Mouse (Mus musculus) skeletal muscle tissue, adult 2 months (tissue): ENCODE results near the gene Skap1.
A peak's percentile ranks its signal among the peaks of the same experiment; 100 is the strongest.

Experiments used
- DNase-seq: peaks from one replicate; pipeline ENCODE4 v3.0.0-alpha.2; 2012; ENCODE audit warnings: low read depth, low spot score

Skap1 gene

DNA sequence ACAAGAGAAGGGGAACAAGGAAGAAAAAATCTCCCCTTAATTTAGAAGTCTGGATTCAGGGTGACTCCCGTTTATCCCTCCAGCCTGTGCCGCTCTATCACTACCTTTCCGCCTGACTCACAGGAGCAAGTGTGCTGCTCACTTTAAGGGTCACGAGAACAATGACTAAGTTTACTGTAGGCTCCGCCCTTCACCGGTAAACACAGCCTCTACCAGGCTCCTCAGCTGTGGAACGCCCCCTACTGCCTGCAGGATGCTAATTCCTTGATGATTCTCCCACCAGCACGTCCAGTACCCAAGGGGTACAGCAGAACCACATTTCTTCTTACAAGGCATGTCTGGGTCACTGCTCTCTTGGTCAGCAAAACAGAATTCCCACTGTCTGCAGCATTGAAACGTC is 158.4 kb downstream of the Skap1 start:
- DNase-seq = no peak

DNA sequence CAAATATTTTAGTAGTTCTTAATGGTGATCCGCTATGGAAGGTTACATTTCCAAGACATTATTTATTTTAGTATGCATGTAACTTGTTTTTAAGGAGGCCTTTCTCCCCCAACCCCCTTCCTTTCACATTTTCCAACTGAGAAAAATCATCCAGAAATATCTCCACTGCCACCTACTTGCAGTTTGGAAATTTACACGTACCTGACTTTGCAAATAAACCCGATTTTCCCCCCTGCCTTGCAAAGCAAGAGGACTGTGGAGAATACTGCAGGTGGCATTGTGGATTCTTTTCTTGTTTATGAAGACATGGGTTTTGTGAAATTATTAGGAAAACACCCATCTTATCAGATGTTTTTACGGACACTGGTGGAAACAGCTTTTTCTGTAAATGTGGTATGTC is 160.0 kb downstream of the Skap1 start:
- no peak for DNase-seq

DNA sequence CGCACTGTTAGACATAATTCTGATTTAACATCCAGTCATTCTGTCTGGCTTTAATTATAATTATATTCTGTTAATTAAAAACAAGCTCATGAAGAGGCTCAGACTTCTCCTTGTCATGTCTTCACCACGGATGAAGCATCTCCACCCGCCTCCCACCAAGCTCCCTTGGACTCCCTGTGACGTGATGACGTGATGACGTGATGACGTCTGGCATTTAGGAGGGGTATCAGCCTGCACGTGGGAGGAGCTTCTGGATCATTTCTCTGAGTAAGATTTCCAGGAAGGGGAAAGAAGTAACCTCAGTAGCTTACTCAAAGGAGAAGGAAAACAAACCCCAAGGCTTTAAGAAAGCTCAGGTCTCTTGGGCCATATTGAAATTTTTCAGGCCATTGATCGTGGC is 165.4 kb downstream of the Skap1 start:
- DNase-seq = no peak

DNA sequence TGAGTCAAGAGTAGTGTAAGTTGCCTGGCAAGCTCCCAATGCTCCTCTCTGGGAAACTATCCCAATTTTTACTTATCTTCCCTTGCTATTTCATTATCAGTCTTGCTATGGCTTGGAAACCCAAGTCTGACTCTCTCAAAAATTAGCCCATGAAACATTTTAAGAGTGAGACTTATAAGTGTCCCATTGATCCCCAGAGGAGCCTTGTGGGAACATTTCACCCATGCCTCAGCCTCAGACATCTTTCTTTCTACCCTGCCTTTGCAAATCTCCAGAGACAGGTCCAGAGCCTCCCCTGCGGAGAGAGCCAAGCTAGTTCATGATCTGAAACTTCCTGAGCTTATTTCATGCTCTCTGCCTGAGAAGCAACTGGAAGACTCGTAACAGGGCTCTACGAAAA is 167.1 kb downstream of the Skap1 start:
- DNase-seq = no peak

DNA sequence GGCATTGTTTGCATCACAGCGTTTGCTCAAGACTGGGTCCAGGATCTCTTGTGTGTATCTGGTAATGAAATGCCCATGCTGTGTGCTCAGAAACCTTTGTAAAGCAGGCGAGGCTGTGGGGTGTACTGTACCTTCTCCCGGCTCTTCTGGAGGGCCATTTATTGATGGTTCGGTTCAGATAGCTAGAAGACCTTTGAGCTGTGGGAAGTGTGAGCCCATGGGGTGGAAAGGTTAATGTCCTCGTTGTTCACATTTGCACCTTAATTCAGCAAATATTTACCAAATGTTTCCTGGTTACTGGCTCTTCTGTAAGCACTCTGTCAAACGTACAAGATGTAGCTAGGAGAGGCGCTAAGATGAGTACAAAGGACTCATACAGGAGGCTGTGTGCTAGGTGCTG is 173.5 kb downstream of the Skap1 start:
- DNase-seq = no peak

DNA sequence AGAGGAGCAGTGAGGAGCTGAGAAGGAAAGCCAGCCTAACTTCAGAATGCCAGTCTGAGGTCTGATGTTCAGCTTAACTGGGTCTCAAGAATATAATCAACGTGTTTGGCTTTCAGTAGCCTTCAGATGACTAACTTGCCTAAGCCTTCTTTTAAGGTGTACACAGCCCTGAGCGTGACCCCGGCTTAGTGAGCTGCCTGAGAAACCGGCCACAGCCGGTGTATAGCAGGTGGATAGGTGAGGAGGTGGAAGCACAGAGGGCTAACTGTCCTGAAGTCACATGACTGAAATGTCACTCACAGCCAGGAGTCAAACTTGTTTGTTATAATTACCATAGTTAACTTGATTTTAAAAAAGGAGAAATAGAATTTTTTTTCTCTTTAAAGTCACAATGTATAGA is 175.4 kb downstream of the Skap1 start:
- DNase-seq = no peak

DNA sequence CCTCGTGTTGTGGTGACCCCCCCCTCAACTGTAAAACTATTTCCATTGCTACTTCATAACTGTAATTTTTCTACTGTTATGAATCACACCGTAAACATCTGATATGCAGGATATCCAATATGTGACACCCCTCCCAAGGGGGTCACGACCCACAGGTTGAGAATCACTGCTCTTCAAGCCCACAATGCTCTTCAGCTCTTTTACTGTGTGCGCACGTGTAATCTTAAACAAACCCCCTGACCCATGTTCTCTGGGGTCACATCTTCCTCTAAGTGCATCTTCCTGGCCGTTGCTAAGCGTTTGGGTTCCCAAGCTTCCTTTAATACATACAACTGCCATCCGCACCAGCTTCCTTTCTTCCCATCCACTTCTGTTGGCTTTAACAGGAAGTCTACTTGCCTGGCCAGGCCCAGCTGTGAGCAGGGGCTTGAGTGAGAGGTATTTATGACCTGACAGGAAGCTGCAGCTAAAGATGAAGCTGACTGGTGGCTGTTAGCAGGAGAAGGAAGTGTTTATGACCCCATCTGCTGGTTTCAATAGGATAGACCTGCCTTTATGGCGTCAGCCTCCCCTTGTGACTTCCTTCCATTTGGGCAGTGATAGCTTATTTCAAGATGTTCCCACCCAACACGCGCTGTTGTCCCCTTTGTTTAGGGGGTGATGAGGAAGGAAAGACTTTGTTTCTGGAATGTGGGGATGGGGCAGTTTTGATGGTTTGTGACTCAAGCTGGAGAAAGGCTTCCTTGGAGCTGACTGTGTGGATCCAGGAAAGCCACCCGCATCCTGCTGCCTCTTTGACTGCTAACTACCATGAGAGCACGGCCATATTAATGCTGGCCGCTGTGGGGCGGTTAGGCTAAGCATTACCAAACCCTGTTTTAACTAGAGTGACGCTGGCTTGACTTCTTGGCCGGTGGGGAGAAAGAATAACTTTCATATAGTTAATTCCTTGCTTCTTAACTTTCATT is 178.1 kb downstream of the Skap1 start:
- no peak for DNase-seq

DNA sequence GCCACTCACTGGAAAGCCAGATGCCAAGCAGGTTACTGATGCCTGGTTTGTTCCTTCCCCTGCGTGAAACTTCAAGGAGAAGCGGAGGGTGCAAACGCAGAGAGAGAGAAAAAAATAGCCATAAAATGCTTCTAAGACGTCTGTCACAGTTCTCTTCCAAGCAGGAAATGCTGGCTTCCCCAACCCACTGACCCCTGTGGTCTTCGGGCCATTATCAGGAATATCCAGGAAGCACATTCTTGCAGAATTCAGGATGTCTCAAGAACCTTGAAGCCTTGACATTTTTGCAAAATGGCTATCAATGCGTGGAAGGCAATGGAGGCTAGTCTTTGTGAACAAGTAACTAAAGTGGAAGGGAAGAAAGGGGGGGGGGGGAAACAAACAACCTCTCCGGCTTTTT is 180.6 kb downstream of the Skap1 start:
- no peak for DNase-seq

DNA sequence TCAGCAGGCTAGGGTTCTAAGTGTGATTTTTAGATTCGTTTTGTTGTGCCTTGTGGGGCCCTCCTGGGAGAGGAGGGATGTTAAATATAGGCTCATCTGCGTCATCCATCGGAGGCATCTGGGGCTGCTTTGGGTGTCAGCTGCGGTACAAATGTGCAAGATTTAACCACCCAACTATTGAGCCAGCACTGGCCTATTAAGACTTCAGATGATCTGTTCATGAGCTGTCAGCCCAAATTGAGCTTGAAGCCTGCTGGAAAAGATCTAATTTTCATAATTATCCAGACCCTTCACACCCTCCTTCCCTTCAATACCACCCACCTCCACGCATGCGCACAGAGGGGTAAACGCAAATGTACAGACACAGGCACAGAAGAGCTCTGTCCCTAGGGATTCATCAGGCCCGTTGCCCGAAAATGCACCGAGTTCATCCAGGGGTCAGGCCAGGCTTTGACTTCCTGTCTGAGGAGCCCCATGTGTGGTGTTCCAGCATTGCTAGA is 181.2 kb downstream of the Skap1 start:
- DNase-seq = peak; percentile 18

DNA sequence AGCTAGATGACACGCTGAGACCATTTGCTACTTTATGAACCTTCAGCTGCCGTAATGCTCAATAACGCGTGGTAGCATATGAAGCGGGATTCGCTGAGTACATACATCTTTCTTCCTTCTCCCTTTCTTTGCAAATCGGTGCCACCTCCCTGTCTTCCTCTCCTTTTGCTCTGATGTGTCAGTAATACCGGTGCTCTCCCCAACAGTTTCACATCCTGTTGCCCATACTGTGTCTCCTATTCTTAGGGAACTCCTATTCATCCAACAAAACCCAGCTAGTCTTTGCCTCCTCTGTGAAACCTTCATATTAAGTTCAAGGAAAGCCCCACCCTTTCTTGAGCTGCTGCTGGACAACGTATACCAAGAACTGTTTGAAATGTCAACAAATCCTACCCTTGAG is 187.5 kb downstream of the Skap1 start:
- DNase-seq = no peak

DNA sequence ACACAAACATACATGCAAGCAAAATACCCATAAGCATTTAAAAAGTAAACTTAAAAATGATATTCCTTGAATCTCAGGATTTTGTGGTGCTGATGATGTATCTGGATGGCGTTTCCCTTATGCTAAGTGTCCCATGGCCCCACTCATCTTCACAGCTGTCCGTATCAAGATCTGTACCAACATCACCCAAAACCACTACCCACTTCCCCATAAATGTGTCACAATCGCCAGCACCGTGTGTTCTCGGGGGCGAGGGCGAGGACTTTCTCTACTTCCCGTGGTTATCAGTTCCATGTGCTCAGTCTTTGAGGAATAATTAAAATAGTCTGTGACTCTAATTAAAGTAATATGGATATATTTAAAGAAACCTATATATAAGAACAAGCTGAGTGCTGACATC is 189.5 kb downstream of the Skap1 start:
- DNase-seq = no peak

DNA sequence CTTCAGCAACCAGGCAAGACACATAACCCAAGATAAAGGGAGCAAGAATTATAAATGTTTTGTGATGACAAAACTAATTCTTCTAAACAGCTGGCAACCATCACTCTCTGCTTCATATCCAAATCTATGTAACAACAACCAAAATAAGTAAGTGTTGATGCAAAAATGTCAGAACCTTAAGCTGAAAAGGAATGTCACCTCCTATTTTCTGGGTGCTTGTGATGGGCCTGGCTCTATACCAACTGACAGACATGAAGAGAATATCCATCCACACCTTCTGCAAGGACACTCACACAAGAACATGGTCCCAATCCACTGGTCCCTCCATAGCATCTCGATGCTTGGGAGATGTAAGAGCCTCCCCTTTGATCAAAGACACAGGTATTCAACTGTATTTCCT is 194.0 kb downstream of the Skap1 start:
- no peak for DNase-seq

DNA sequence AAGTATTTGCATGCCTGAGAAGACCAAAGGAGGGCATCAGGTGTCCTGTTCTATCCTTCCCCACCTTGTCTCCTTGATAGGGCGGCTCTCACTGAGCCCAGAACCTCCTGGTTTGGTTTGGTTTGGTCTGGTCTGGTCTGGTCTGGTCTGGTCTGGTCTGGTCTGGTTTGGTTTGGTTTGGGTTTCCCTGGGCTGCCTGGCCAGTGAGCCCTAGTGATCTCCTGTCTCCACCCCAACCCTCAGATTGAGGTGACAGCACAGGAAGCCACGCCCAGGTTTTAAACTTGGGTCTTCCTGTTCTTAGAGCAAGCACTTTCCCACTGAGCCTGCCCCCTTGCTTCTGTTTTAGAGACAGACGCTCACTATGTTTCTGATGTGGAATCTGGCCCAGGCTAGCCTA is 202.5 kb downstream of the Skap1 start:
- no peak for DNase-seq

DNA sequence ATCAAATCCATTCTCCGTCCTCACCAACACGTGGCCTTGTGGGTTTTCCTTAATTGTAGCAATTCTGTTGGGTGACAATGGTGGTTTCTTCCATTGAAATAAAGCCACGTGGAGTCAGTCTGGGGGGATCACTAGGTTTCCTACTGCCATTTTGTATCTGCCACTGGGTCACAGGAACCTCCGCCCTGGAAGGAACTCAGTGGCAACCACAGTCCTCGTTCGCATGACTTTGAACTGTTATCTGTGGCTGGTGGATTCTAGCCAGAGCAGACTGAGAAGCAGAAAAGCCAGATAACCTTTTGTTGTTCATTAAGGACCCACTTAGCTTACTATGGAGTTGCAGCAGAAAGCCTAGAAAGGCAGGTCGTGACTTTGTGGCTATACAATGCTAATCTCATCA is 204.0 kb downstream of the Skap1 start:
- no peak for DNase-seq

DNA sequence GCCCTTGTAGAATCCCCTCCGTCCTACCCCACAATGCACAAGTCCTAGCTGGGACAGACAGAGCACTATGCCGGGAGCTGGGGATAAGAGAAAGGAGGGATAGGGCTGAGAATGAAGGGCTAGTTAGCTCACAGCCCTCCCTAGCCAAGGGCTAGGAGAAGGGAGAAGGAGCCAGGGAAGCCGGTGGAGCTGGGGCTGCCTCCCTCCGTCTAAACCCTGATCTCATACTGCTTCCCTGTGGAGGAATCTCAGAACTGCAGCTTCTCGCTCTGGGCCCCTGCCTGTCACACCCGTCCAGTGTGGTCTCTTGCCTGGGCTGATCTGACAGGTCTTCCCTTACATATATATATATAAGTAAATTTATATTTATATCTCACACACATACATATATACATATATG is 209.4 kb downstream of the Skap1 start:
- DNase-seq = no peak

DNA sequence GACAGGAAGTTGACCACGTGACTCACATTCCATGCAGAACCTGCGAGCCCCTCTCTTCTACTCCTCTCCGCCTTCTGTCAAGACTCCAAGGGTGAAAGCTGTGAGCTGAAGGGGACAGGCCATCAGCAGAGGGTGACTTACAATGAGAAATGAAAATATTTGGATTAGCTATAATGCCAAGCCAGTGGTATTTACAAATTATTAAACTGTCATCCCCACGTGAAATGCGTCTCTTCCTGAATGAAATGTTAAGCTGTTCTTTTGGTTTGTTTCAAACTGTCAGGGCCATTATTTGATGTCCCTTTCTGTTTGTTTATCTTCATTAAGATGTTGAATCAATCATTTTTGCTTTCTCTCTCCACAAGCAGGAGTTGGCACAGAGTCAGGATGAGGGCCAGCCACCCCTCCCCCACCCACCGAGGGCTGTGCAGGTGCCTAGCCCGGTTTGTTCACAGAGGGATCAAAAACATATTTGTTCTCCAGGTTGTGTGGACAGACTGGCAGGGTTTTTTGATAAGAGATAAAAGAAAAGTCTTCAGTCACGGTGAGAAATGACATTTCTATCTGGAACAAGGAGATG is 210.5 kb downstream of the Skap1 start:
- no peak for DNase-seq

DNA sequence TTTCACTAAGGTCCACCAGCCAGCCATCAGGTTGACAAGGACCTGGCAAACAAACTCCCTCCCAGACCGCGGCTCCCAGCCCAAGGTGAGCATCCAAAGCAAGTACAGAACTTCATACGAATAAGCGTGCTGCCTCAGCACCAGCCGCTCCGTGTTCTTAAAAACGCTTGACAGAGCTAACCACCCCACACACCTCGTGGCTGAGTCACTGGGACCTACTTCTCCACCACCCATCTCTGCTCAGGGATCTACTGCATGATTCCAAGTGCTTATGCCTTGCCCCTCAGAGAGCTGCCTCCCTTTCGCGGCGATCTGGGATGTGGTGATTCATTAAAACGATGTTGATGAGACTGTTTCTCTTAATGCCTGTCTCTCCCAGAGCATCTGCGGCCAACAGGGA is 213.6 kb downstream of the Skap1 start:
- no peak for DNase-seq

DNA sequence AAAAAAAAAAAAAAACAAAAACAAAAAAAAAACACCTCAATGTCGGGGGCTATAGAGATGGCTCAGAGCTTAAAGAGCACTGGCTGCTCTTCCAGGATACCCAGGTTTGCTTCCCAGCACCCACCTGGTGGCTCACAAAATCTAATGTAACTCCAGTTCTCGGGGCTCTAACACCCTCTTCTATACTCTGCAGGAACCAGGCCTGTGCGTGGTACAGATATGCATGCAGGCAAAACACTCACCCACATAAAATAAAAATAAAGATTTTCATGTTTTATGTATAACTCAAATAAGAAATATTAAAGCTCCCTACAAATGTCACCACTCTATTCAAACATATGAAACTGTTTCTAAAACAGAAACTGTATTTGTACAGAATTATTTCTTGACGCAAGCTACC is 214.6 kb downstream of the Skap1 start:
- DNase-seq = no peak

DNA sequence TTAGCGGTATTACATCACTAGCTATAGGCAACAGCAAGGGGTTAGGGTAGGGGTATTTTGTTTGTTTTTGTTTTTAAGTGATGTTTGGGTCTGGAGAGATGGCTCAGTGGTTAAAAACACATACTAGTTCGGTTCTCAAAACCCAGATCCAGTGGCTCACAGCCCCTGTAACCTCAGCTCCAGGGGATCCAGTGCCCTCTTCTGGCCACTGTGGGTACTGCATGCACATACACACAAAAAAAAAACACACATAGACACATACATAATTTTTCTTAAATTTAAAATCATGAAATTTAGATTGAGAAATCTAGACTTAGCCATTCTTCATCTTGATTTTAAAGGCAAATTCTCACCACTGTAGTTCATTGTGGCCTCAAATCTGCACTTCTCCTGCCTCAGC is 221.0 kb downstream of the Skap1 start:
- DNase-seq = no peak

DNA sequence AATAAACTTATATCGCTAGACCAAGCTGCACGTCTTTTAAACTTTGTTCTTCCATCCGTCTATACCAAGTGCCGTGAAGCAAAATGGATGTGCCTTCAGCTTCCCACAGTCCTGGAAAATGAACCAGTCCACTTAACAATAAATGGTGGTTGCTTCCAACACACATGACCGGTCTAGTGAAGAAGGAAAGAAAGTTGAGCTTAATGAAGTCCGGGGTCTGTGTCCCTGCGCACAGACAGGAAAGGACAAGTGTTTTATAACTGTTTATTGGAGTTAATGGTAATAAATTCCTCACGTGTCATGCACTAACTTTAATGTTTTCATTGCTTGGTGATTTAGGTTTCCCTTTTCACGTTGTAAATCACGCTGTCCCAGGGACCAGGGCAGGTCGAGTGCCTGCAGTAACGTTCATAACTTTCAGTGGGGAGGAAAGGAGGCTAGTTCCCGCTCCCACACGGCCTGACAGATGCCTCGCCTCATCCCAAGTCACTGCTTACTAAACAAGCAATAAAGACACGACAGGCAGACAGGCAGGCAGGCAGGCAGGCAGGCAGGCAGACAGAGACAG is 222.4 kb downstream of the Skap1 start:
- DNase-seq = no peak

DNA sequence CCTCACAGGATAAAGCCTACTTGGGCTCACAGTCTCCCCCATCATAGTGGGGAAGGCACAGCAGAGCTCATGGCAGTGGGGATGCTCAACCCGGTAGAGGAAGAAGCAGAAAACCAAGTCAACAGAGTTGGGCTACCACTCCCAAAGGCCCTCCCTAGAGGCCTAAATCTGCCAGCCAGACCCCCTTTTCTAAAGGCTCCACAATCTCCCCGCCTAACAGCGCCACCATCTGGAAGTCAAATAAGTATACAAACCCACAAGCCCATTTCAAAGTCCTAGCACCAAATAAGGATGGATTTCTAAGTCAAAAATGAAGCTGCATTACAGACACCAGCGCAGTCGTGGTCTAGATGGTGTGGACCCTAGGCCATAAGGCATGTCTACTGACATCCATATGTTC is 227.9 kb downstream of the Skap1 start:
- no peak for DNase-seq

DNA sequence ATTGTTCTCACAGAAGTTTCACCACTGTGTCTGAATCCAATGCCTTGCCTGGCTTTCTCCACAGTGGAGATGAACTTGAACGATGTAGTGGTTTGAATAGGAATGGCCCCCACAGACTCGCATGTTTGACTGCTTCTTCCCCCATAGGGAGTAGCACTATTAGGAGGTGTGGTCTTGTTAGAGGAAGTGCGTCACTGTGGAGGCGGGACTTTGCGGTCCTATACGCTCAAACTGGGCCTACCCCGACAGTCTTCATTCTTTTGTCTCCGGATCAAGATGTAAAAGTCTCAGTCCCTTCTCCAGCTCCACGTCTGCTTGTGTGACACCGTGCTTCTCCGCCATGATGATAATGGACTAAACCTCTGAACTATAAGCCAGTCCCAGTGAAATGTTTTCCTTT is 229.0 kb downstream of the Skap1 start:
- no peak for DNase-seq

DNA sequence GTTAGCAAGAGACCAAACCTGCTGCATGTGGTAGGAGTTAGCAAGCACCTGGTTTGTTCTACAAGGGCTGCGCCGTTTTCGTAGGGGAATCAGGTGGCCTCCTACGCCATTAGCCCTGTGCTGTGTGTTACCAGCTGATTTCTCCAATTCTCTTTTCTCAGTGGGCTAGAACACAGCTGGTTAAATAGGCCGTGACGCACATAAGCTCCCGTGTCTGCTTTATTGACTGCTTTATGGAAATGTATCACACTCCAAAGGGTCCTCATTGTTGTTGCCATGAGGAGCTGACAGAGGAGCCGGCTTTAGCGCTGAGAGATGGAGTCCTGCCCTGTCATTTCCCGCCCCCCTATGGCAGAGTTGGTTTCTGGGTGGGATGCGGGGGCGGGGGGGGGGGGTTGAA is 230.4 kb downstream of the Skap1 start:
- DNase-seq = no peak
